Mouse (Mus musculus): ENCODE measurements around the gene Prkg1.

GRCm38 (mm10) chr19:30552260-30552659 lies 1212.6 kb downstream of the Prkg1 start:
- TF ChIP-seq POLR2A (IDR thresholded peaks at IDR 0.05; ENCODE audit: insufficient read depth, low read depth, low read length) (no peak), EP300 (IDR thresholded peaks at IDR 0.05; ENCODE audit: insufficient read depth, low read depth, low read length) (no peak), CTCF (IDR thresholded peaks at IDR 0.05) (no peak)
